Comparison of ENCODE assay signal across 7 mouse cellular contexts in the genomic region with DNA sequence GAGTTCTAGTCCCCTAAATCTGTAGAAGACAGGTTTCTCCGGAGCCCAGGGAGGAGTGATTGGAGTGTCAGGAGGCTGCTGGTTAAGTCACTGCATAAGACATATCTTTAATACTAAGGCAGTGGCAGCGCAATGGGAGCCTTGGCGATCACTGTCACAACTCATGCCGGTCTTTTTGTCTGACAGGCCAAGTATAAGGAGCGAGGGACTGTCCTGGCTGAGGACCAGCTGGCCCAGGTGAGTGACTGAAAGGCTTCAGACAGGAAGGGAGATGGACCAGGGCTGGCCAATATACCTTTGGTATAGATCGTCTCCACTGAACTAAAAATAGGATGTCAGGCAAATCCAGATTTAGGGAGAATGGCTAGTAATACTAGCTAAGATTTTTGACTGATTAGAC. TPM values are rescaled to one million over a fixed set of nuclear protein-coding genes. Genes with fewer than 3 reads are reported as not detected.
A peak's percentile ranks its signal among the peaks of the same experiment; 100 is the strongest.
DNase-seq lines count a peak whose midpoint lies in the region; ATAC-seq and TF ChIP-seq lines count a peak whose summit lies in the region.

No protein-coding gene starts in this region.

- no peaks in the 10 kb centered on the region for H3K27me3 ChIP-seq in liver, adult 2 months (ENCODE audit: control insufficient read depth, insufficient read depth, low read length)

- peaks cover 10% of the 10 kb centered on the region for H3K4me1 ChIP-seq in liver, adult 2 months (ENCODE audit: control insufficient read depth, insufficient read depth, low read length)

- no peak for TF ChIP-seq POLR2A in liver, adult 2 months (IDR thresholded peaks at IDR 0.05; ENCODE audit: extremely low read depth, insufficient read depth, low read length)

- TF ChIP-seq CTCF in liver, adult 2 months (IDR thresholded peaks at IDR 0.05; ENCODE audit: low read depth, low read length) = no peak

- peaks cover 3% of the 10 kb centered on the region; the same call in 1 of the 2 replicates for H3K79me2 ChIP-seq in liver, adult 2 months (ENCODE audit: control insufficient read depth, insufficient read depth, low read length)

- ATAC-seq in common myeloid progenitor, adult 5-6 weeks (replicated peaks; ENCODE audit: low read depth, poor library complexity, severe bottlenecking) = 0 out of 2 replicates have a peak, but pooled peaks have one; percentile 6

- peaks cover 4% of the 10 kb centered on the region; the same call in 1 of the 2 replicates for H3K36me3 ChIP-seq in liver, adult 2 months (ENCODE audit: control insufficient read depth, insufficient read depth, low read length)

- H3K9ac ChIP-seq in liver, adult 2 months (ENCODE audit: low read depth, low read length) = peak overlapping the region; percentile 70

- peak; percentile 33 for DNase-seq in liver, adult 2 months (ENCODE audit: extremely low read depth, low read depth, low spot score)
- DNase-seq in liver = no peak
- DNase-seq in heart, postnatal 4 days = peak; percentile 24
- DNase-seq in lung, postnatal 10 days = peak; percentile 33
- no peak for DNase-seq in MN1 (ENCODE audit: low spot score)
- DNase-seq in layer of hippocampus, postnatal 10 days (ENCODE audit: low spot score in 2 of 2) = no peak

- 4% methylated on average over 6 of the region's 6 CpGs for WGBS in liver, adult 2 months

- H3K27ac ChIP-seq in liver, adult 2 months (replicated peaks; ENCODE audit: insufficient read depth, low read depth, low read length) = no peak overlapping the region

- peak overlapping the region; percentile 81 for H3K4me3 ChIP-seq in liver, adult 2 months (ENCODE audit: insufficient read depth, low read depth, low read length)

RNA-seq across cellular contexts. Expression of gene Snf8, which starts 0.4 kb away (rescaled TPM):
- 25.4 and 27.7 TPM in 2 replicates for total RNA-seq in liver, adult 2 months (2014; rRNA removed)
- 19.1 and 26.2 TPM in 2 replicates for polyA plus RNA-seq in liver, adult 2 months (2012; rRNA removed)
- total RNA-seq in common myeloid progenitor, adult 5-6 weeks (2017) = 41.2 and 42.4 TPM in 2 replicates
- 10 to 100 TPM; 60.9 to 62.7 TPM for total RNA-seq in heart, postnatal 4 days (2021)
- 10 to 100 TPM; 91.6 to 93.2 TPM for total RNA-seq in layer of hippocampus, postnatal 10 days (2021)

RNA-seq across cellular contexts. Expression of gene Gip, which starts 10.8 kb away (rescaled TPM):
- not detected in 2 replicates for total RNA-seq in liver, adult 2 months (2014; rRNA removed)
- not detected in 2 replicates for polyA plus RNA-seq in liver, adult 2 months (2012; rRNA removed)
- not detected in 2 replicates for total RNA-seq in common myeloid progenitor, adult 5-6 weeks (2017)
- total RNA-seq in heart, postnatal 4 days (2021) = not detected
- total RNA-seq in layer of hippocampus, postnatal 10 days (2021) = not detected

RNA-seq across cellular contexts. Expression of gene Igf2bp1, which starts 29.4 kb away (rescaled TPM):
- total RNA-seq in liver, adult 2 months (2014; rRNA removed) = not detected in 2 replicates
- not detected in 2 replicates for polyA plus RNA-seq in liver, adult 2 months (2012; rRNA removed)
- not detected in 2 replicates for total RNA-seq in common myeloid progenitor, adult 5-6 weeks (2017)
- total RNA-seq in heart, postnatal 4 days (2021) = 10 to 100 TPM in 1 of 2 experiments, 1 to 10 TPM in 1; 6.3 to 10.6 TPM
- total RNA-seq in layer of hippocampus, postnatal 10 days (2021) = under 1 TPM; 0.47 to 0.50 TPM

RNA-seq across cellular contexts. Expression of gene Ube2z, which starts 30.1 kb away (rescaled TPM):
- total RNA-seq in liver, adult 2 months (2014; rRNA removed) = 18.6 and 23.3 TPM in 2 replicates
- 21.3 and 22.8 TPM in 2 replicates for polyA plus RNA-seq in liver, adult 2 months (2012; rRNA removed)
- 12.0 and 20.1 TPM in 2 replicates for total RNA-seq in common myeloid progenitor, adult 5-6 weeks (2017)
- 10 to 100 TPM; 47.4 to 48.3 TPM for total RNA-seq in heart, postnatal 4 days (2021)
- total RNA-seq in layer of hippocampus, postnatal 10 days (2021) = 10 to 100 TPM; 56.6 to 57.8 TPM

RNA-seq across cellular contexts. Expression of gene Atp5g1, which starts 40.3 kb away (rescaled TPM):
- 479 and 657 TPM in 2 replicates for total RNA-seq in liver, adult 2 months (2014; rRNA removed)
- 1,258 and 1,301 TPM in 2 replicates for polyA plus RNA-seq in liver, adult 2 months (2012; rRNA removed)
- 110 and 145 TPM in 2 replicates for total RNA-seq in common myeloid progenitor, adult 5-6 weeks (2017)
- 1,000 to 10,000 TPM; 2,269 to 2,363 TPM for total RNA-seq in heart, postnatal 4 days (2021)
- total RNA-seq in layer of hippocampus, postnatal 10 days (2021) = 100 to 1,000 TPM; 583 to 624 TPM

Comparison
In these comparisons a context has a peak if more than half of its experiments do, and no peak if none do; other contexts are left out.
1. DNase-seq: peak in liver, adult 2 months (single experiment), heart, postnatal 4 days (single experiment) and lung, postnatal 10 days (single experiment); none in liver (single experiment), MN1 (single experiment) and layer of hippocampus, postnatal 10 days (0 of 2).